ENCODE assay signal across 17 mouse cellular contexts in genomic region chr19:30744426-30744825, GRCm38 (mm10).
"Had no signal": no experiment of that assay in that cellular context is flagged by ENCODE, and none has a peak within 500 bp of the region (broad histone marks: within the 10 kb centered on the region; RNA-seq: fewer than 3 reads in every experiment).

No protein-coding gene starts in this region.

- H3K9ac ChIP-seq: liver, embryonic 15.5 days; liver, postnatal 0 days; lung, embryonic 15.5 days; midbrain, embryonic 13.5 days; midbrain, embryonic 15.5 days; neural tube, embryonic 12.5 days had no signal

- H3K27me3 ChIP-seq: liver, embryonic 15.5 days; lung, embryonic 15.5 days; megakaryocyte, embryonic 14.5 days; midbrain, embryonic 13.5 days; midbrain, embryonic 15.5 days; neural tube, embryonic 12.5 days had no signal

- H3K36me3 ChIP-seq: liver, embryonic 15.5 days; lung, embryonic 15.5 days; midbrain, embryonic 13.5 days; midbrain, embryonic 15.5 days; neural tube, embryonic 12.5 days had no signal

- H3K4me2 ChIP-seq: liver, embryonic 15.5 days; lung, embryonic 15.5 days; midbrain, embryonic 11.5 days; midbrain, embryonic 13.5 days; midbrain, embryonic 15.5 days; neural tube, embryonic 12.5 days had no signal

- H3K27ac ChIP-seq: liver, embryonic 15.5 days; lung, embryonic 15.5 days; macrophage; midbrain, embryonic 13.5 days; midbrain, embryonic 15.5 days; neural tube, embryonic 12.5 days had no signal

- ATAC-seq: liver, postnatal 0 days; lung, postnatal 0 days; midbrain, embryonic 13.5 days; midbrain, embryonic 15.5 days had no signal

- H3K4me1 ChIP-seq: liver, embryonic 15.5 days; lung, embryonic 15.5 days; megakaryocyte, embryonic 14.5 days; midbrain, embryonic 13.5 days; midbrain, embryonic 15.5 days; neural tube, embryonic 12.5 days had no signal

- H3K9me3 ChIP-seq: liver, embryonic 15.5 days; lung, embryonic 15.5 days; megakaryocyte, embryonic 14.5 days; midbrain, embryonic 13.5 days; midbrain, embryonic 15.5 days; neural tube, embryonic 12.5 days had no signal

- DNase-seq: liver, postnatal 0 days; lung, adult 2 months; lung, postnatal 14 days; lung, postnatal 36 days; right cerebral cortex, postnatal 14 days; thymus, adult 18-20 months; thymus, postnatal 14 days; thymus, postnatal 36 days had no signal

- H3K4me3 ChIP-seq: liver, embryonic 15.5 days; lung, embryonic 15.5 days; megakaryocyte, embryonic 14.5 days; midbrain, embryonic 13.5 days; midbrain, embryonic 15.5 days; neural tube, embryonic 12.5 days had no signal
